Mouse (Mus musculus) adrenal gland (tissue): ENCODE data around the gene Hbb-bh2.
"Not testable (repeated sequence)": the region's sequence is repeated elsewhere in the genome, so short reads cannot be mapped to it uniquely, and the experiment has no call there.

Experiments
- intact Hi-C: fragments of 180-260 bp; cut with DNase I; formaldehyde crosslinking; loops from one replicate; pipeline ENCODE4 v1.15.1; 2025
- long read RNA-seq, 2 experiments: library from polyadenylated mRNA; unstranded; transcript quantifications; one replicate each; pipeline ENCODE4 v2.0.0; 2020; ENCODE audit warnings: borderline replicate concordance in 1 of 2; ENCODE audit not compliant: insufficient replicate concordance in 1 of 2

Gene Hbb-bh2
- long read RNA-seq, experiment 1 = 0 reads
- long read RNA-seq, experiment 2 = 0 reads

DNA sequence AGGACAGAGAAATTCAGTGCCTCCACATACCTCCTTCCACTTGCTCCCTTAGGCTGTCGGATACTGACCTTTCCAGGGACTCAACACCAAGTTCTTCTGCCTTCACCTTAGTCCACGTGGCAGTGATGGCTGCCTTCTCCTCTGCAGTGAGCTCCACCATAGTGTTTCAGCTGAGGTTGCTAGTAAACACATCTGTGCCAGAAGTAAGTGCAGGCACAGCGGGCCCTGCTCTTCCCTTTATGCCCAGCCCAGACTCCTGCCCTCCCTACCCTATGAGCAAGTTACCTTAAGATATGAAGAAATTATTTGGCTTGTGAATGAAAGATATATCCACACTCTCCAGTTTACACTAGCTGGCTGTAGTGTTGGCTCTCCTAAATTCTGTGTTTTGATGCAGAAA, at the start of gene Hbb-bh2:
Gene Hbb-bh2, minus strand, starts transcription at position 253 of the 400 bp plus-strand sequence.
- intact Hi-C loops = no loop called here

DNA sequence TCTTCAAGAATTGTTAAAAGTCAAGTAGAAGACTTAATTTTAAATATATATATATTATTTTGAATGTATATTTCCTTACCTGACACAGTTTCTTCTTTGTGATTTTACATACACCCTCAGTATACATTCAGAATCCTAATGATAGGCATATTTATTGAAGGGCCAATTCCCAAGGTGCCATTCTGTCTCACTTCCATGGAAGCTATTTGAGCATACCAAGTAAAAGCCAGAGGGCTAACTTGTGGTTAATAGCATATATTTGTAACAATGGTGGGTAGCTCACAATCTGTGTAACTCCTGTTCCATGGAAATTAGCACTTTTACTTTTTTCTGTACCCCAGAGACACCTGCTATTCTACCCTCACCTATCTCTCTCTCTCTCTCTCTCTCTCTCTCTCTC, 45.8 kb upstream of the Hbb-bh2 start, which contains the start of gene Olfr66:
Gene Olfr66, minus strand, starts transcription at position 101 of the 400 bp plus-strand sequence.
- intact Hi-C loops = no loop called here

DNA sequence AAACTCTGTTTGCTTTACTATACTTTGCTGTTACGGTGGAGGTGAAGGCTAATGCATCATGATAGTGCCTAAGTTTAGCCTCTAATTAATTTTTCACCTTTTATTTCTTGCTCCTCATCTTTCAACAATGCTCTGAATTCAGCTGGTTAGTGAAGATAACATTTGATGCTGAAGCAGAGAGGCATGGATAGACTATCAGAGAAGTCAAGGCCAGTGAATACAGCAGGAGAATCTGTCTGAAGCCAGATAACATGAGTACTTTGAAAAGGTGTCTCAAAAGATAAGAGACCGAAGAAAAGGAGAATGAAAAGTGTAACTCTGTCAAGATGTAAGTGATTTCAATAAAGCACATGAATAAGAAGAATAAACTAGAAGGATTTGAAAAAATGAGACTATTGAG, 36.8 kb upstream of the Hbb-bh2 start:
- intact Hi-C loops = no loop called here

- intact Hi-C loops = no loop called here
These were observed 34.1 kb upstream of the Hbb-bh2 start for GRCm38 (mm10) chr7:103874451-103874850.

DNA sequence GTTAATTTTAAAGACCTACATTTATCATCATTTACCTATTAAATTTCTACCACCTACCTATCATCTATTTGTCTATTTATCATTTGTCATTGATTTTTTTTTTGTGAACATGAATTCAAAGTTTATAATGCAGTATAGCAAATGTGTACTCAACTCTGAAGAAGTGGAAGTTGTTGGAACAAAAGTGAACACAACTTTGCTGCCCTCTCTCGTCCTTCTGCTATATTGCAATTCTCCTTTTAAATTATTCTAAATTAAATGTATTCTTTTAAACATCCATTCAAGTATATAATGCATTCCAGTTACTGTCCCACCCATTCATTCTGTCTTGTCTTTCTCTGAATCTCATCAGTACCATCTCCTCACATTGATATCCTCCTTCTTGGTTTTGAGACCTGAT, 32.7 kb upstream of the Hbb-bh2 start:
- intact Hi-C loops = no loop called here

- intact Hi-C loops = no loop called here
These were observed 30.3 kb upstream of the Hbb-bh2 start for GRCm38 (mm10) chr7:103870667-103871066.

GRCm38 (mm10) chr7:103865716-103866115, 25.4 kb upstream of the Hbb-bh2 start:
- intact Hi-C loops = no loop called here

- intact Hi-C loops = no loop called here
These were observed 21.2 kb upstream of the Hbb-bh2 start for GRCm38 (mm10) chr7:103861531-103861930.

DNA sequence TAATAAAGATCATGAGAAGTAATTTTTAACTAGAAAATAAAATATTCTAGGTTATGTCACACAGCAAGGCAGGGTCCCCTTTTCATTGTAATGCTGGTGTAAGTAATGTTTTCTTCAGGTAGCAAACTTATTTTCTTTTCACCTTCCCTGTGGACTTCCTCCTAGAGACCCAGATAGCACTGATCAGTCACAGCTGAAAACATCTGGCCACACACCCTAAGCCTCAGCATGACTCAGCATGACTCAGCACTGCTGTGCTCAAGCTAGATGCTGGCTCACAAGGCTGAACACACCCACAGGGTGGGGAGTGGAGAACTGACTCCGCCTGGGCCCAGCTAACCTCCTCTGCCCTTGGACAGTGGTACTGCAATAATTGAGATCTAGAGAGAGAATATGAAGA, 20.5 kb upstream of the Hbb-bh2 start:
- intact Hi-C loops = no loop called here

GRCm38 (mm10) chr7:103859076-103859475, 18.8 kb upstream of the Hbb-bh2 start:
- intact Hi-C loops = no loop called here

DNA sequence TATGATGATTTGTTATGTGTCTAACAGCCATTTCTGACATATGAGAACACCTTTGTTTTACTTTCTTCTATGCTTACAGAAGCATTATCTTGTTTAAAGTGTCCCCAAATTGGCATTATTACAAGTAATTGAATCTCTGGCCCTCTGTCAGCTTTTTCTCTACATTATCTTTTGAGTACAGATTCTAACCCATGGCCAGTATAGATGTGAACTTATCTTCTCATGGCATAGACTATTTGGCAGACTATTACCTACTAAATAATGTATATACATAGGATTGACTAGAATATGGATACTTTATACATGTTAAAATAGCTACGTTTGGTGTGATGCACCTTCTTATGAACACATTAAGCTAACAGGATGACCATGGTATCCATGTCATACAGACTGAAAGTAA, 14.3 kb upstream of the Hbb-bh2 start:
- intact Hi-C loops = no loop called here

DNA sequence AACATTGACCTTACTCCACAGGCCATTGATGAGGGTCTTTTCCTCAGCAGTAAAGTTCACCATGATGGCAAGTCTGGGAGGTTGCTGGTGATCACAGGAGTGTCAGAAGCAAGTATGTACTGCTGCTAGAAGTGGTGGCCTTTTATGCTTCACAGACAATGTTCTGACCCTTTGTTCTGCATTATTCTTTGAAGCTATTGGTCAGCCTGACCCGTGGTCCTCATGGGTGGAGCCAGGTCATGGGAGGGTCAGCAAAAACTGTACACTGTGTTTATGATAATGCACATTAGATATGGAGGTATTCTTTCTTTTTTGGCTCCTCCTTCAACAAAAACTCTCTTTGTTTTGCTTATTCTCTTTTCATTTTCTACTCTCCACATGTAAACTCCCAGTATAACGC, 12.8 kb upstream of the Hbb-bh2 start, which contains the start of gene Hbb-y:
Gene Hbb-y, minus strand, starts transcription at position 127 of the 400 bp plus-strand sequence.
- intact Hi-C loops = no loop called here

GRCm38 (mm10) chr7:103844525-103845325, 4.4 kb upstream of the Hbb-bh2 start:
- intact Hi-C loops = no loop called here

- intact Hi-C loops = no loop called here
These were observed 2.7 kb upstream of the Hbb-bh2 start, which contains the start of gene Hbb-bh1 for GRCm38 (mm10) chr7:103843034-103843433. Gene Hbb-bh1 (minus strand): TSS chr7:103843164.

DNA sequence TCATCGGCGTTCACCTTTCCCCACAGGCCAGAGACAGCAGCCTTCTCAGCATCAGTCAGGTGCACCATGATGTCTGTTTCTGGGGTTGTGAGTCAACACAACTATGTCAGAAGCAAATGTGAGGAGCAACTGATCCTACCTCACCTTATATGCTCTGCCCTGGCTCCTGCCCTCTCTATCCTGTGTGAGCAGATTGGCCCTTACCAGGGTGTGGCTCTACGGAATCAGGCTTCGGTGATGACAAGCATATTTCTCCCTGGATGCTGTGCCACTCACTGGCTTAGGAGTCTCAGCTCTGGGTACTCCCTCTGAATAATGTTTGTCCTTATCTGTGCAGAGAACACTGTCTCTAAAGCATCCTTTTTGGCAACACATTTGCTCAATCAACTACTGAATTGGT, 12.5 kb downstream of the Hbb-bh2 start, which contains the start of gene Hbb-bs:
Gene Hbb-bs, minus strand, starts transcription at position 289 of the 400 bp plus-strand sequence.
- intact Hi-C loops = no loop called here

DNA sequence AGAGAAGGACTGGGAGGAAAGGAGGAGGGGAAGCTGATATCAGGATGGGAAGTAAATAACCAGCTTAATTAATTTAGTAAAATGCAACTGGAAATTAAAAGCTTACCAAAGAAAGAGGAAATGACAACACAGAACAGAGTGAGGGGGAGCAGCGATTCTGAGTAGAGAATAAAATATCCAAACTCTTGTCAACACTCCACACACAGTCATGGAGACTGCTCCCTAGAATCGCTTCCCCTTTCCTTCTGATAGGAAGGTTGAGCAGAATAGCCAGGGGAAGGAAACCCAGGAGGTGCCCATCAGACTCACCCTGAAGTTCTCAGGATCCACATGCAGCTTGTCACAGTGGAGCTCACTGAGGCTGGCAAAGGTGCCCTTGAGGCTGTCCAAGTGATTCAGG, 13.2 kb downstream of the Hbb-bh2 start:
- intact Hi-C loops = not testable (repeated sequence)

GRCm38 (mm10) chr7:103826255-103826887, 13.9 kb downstream of the Hbb-bh2 start:
- intact Hi-C loops = no loop called here

DNA sequence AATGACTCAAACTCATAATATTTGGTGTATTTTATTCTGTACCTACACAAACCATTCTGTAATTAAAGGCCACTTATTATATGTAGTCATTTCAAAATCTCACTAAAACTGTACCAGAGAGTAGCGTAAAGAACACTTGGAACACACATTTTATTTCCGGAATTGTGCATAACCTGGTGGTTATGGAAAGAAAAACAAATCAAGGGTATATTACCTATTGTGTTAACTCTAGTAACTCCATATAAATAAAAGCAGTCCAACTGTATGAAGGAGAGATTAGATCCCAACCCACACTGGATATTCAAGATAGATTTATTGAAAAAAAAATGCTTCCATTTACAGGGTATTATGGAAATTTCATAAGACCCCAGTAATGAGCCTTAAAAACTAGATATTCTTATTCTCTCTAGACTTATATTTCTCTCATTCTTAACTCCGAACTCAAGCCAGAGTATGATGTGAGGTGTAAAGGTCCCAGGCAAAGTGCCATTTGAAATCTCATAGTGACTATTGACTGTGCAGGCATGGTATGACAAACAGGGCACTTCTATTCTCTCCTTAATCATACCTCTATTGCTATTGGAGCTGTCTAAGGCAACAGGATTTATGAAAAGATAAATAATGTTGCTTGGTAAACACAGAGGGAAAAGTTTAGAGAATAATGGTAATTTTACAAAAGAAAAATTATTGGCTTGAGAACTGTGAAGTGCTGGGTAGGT, 14.6 kb downstream of the Hbb-bh2 start:
- intact Hi-C loops = no loop called here

- intact Hi-C loops = no loop called here
These were observed 15.7 kb downstream of the Hbb-bh2 start for GRCm38 (mm10) chr7:103824597-103824996.

DNA sequence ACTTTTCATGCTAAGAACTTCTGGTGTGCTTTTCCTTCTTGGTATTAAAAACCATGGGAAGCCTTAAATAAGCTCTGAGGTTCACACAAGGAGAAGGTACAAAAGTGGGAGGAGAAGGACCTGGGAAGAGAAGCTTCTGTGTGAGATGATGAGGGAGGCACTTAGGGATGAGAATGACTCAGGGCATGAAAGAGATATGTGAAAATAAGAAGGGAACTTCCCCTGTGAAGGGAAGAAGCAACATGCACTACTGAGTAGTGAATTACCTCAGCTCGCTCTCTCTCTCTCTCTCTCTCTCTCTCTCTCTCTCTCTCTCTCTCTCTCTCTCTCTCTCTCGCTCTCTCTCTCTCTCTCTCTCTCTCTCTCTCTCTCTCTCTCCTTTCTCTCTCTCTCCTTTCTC, 25.2 kb downstream of the Hbb-bh2 start:
- intact Hi-C loops = not testable (repeated sequence)

DNA sequence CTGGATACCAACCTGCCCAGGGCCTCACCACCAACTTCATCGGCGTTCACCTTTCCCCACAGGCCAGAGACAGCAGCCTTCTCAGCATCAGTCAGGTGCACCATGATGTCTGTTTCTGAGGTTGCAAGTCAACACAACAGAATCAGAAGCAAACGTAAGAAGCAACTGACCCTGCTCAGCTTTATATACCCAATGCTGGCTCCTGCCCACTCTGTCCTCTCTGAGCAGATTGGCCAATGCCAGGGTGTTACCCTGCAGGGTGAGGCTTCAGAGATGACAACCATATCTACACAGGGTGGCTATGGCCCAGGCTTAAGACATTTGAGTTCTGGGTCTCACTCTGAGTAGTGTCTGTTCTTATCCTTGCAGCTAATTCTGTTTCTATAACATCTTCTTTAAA, 26.6 kb downstream of the Hbb-bh2 start, which contains the start of gene Hbb-bt:
Gene Hbb-bt, minus strand, starts transcription at position 231 of the 400 bp plus-strand sequence.
- intact Hi-C loops = no loop called here

DNA sequence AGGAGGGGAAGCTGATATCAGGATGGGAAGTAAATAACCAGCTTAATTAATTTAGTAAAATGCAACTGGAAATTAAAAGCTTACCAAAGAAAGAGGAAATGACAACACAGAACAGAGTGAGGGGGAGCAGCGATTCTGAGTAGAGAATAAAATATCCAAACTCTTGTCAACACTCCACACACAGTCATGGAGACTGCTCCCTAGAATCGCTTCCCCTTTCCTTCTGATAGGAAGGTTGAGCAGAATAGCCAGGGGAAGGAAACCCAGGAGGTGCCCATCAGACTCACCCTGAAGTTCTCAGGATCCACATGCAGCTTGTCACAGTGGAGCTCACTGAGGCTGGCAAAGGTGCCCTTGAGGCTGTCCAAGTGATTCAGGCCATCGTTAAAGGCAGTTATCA, 27.2 kb downstream of the Hbb-bh2 start:
- intact Hi-C loops = not testable (repeated sequence)
